Mouse (Mus musculus) ES-E14 (cell line): ENCODE measurements around the gene Celf5. TPM values are rescaled to one million over a fixed set of nuclear protein-coding genes. Genes with fewer than 3 reads are reported as not detected.
A peak's percentile ranks its signal among the peaks of the same experiment; 100 is the strongest.

Experiments
- DNase-seq: peaks from one replicate; pipeline ENCODE4 v3.0.0-alpha.2; 2013; ENCODE audit warnings: low read depth, low spot score
- H3K27ac ChIP-seq: 2 replicates; pipeline ENCODE4 v1.5.1; 2012; ENCODE audit warnings: low read depth, mild to moderate bottlenecking, low read length, moderate library complexity, mixed read lengths; ENCODE audit not compliant: poor library complexity, insufficient read depth, severe bottlenecking
- H3K36me3 ChIP-seq: 2 replicates; pipeline ENCODE4 v1.6.1; 2012; ENCODE audit warnings: mild to moderate bottlenecking, low read length, moderate library complexity, mixed read lengths; ENCODE audit not compliant: control insufficient read depth, poor library complexity, insufficient read depth, severe bottlenecking
- H3K4me1 ChIP-seq, 2 experiments: fragments of 150-350 bp in 1 of 2; sonication (generic) in 1 of 2; 2 replicates each; pipeline ENCODE4 v1.6.1; 2012; ENCODE audit warnings: low read length in 2 of 2, mild to moderate bottlenecking in 1 of 2, mixed read lengths in 1 of 2; ENCODE audit not compliant: control insufficient read depth in 2 of 2, insufficient read depth in 2 of 2, poor library complexity in 1 of 2
- H3K4me3 ChIP-seq, 2 experiments: fragments of 150-350 bp in 1 of 2; sonication (generic) in 1 of 2; 2 replicates each; pipeline ENCODE4 v1.5.1; 2012; ENCODE audit warnings: low read length in 2 of 2, low read depth in 1 of 2, mild to moderate bottlenecking in 1 of 2, mixed read lengths in 1 of 2; ENCODE audit not compliant: insufficient read depth in 1 of 2, poor library complexity in 1 of 2, severe bottlenecking in 1 of 2
- H3K9ac ChIP-seq: 2 replicates; pipeline ENCODE4 v1.6.1; 2012; ENCODE audit warnings: low read depth, mild to moderate bottlenecking, low read length, mixed read lengths; ENCODE audit not compliant: poor library complexity, insufficient read depth, severe bottlenecking
- H3K9me3 ChIP-seq: fragments of 150-350 bp; sonication (generic); 2 replicates; pipeline ENCODE4 v1.6.1; 2012; ENCODE audit warnings: low read depth, mild to moderate bottlenecking, low read length; ENCODE audit not compliant: control insufficient read depth, insufficient read depth
- CHD2 ChIP-seq: IDR thresholded peaks from 2 replicates; pipeline ENCODE4 v1.6.1; 2014; ENCODE audit warnings: mild to moderate bottlenecking, low read depth, low read length, inconsistent platforms
- HCFC1 ChIP-seq: IDR thresholded peaks from 2 replicates; pipeline ENCODE4 v1.6.1; 2012; ENCODE audit warnings: low read length, inconsistent platforms, borderline replicate concordance; ENCODE audit not compliant: insufficient read depth
- MAFK ChIP-seq: IDR thresholded peaks from 2 replicates; pipeline ENCODE4 v1.6.1; 2014; ENCODE audit warnings: mild to moderate bottlenecking, low read depth, low read length, inconsistent platforms; ENCODE audit not compliant: insufficient read depth
- ZC3H11A ChIP-seq: IDR thresholded peaks from 2 replicates; pipeline ENCODE4 v1.6.1; 2012; ENCODE audit warnings: low read depth, mild to moderate bottlenecking, inconsistent platforms, low read length, borderline replicate concordance
- ZNF384 ChIP-seq: IDR thresholded peaks from 2 replicates; pipeline ENCODE4 v1.6.1; 2012; ENCODE audit warnings: low read depth, low read length, inconsistent platforms
- in situ Hi-C, 2 experiments: fragments of 600-800 bp; cut with MboI; formaldehyde crosslinking; loops; one replicate each; pipeline ENCODE4 v1.15.1; 2025; ENCODE audit warnings: low sequenced_read_pairs in 2 of 2, inconsistent platforms in 1 of 2; ENCODE audit not compliant: unreplicated experiment in 2 of 2
- total RNA-seq: library from RNA; depleted of rRNA; stranded (reverse); fragments of 300-350 nt; gene quantifications from 2 replicates; pipeline ENCODE4 v1.2.3, GENCODE M21; 2012

Celf5 gene
- total RNA-seq, 1 experiment: 5.0 TPM

DNA sequence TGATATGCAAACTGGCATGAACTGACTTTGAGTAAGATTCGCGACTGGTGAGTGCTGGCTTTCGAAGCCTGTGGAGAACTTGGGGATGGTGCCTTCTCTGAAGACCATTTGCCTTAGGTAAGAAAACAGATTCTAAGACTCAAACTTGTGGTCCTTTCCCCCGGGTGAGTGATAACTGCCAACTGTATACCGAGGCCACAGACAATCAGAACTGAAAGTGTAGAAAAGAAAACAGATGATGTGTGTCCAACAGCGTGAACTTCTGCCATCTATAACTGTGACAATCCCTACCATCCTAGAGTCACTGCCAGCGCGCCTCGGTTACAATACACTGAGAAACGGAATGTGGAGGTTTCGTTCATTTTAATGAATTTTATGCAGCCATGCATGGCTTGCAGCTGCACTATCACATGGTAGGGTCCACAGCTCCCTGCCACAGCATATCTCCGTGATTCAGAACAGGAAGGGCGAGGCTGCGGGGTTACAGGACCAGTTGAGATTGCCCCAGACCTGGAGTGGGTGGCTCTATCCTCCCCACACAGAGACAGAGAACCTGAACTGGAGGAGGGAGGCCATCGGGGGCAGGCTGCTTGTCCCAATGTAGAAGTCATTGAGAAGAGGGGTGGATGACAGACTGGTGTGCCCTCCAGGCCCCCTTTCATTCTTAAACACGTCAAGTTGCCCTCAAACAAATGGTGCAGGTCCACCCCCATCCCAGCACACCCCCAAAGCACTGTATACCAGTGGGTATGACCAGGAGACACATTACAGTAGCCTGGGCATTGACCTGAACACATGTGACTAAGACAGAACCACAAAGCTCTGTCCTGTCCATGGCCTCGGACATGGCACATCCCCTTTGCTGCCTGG lies 15.1 kb upstream of the Celf5 start:
- H3K27ac ChIP-seq: no peak overlapping the region
- no peaks in the 10 kb centered on the region for H3K9me3 ChIP-seq
- in situ Hi-C loops: no loop called here
- no peak overlapping the region for H3K4me3 ChIP-seq
- DNase-seq: no peak
- TF ChIP-seq ZC3H11A (no peak), ZNF384 (no peak), CHD2 (no peak), HCFC1 (no peak), MAFK (no peak)
- H3K4me1 ChIP-seq: peaks cover 0 to 14% of the 10 kb centered on the region in 2 experiments; a peak in 2 of 4 replicates
- peaks cover 9% of the 10 kb centered on the region; the same call in 1 of the 2 replicates for H3K36me3 ChIP-seq
- H3K9ac ChIP-seq: no peak overlapping the region

DNA sequence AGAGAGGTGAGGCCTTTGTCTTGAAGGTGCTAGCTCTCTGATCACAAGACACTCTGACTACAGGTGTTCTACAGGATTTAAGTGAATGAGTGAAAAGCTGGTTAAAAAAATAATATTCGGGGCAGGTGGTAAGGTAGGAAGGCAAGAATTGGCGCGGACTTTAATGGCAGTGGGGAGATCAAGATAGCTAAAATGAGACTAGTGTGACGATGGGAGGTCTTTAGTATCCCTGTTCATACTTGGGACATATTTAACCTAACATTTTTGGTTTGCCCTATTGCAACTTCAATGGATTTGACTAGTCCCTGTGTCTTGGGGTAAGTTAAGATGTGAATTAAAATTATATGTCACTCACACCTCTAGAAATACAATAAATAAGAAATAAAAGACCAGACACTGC lies 14.5 kb upstream of the Celf5 start:
- H3K9ac ChIP-seq: no peak overlapping the region
- in situ Hi-C loops: no loop called here
- no peak overlapping the region for H3K27ac ChIP-seq
- H3K36me3 ChIP-seq: peaks cover 15% of the 10 kb centered on the region; the same call in 1 of the 2 replicates
- no peak for TF ChIP-seq HCFC1
- no peak for TF ChIP-seq ZNF384
- TF ChIP-seq CHD2: no peak
- no peak for TF ChIP-seq ZC3H11A
- no peak for TF ChIP-seq MAFK
- peaks cover 0 to 14% of the 10 kb centered on the region in 2 experiments; a peak in 2 of 4 replicates for H3K4me1 ChIP-seq
- DNase-seq: no peak
- H3K4me3 ChIP-seq: no peak overlapping the region
- H3K9me3 ChIP-seq: no peaks in the 10 kb centered on the region

DNA sequence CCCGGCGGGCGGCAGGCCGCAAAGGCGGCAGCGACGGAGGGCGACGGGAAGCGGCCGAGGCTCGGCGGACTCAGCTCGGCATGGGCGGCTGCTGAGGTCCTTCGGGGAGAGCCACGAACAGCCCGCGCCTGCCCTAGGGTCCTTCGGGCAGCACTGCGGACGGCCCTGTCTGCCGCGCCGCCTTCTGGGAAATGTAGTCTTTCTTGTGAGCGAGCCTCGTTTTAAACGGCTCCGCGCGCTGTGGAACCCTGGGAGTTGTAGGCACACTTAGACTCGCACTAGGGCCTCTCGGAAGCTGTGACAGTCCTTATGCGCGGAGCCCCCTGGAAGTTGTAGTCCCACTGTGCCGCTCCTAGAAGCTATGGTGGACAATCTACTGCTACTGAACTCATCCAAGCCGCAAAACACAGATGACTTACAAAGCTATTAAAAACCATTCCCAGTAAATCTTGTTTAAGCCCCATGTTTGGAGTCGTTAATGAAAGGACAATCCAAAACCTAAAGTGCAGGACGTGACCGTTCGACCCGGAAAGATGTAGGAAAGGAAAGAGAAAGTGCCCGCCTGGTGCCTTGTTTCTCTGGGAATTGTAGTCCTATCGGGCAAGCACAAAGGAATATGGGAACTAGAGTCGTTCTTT lies 13.9 kb upstream of the Celf5 start, which contains the start of gene Ncln:
Gene Ncln (minus strand): TSS at position 129 of the 638 bp plus-strand sequence.
- peaks cover 0 to 14% of the 10 kb centered on the region in 2 experiments; a peak in 2 of 4 replicates for H3K4me1 ChIP-seq
- peak within 1 kb of the TSS; percentile 83 to 85 for H3K4me3 ChIP-seq
- H3K9ac ChIP-seq: peak within 1 kb of the TSS; percentile 92
- in situ Hi-C loops: no loop called here
- TF ChIP-seq CHD2 (peak; percentile 48; the same call in 1 of the 2 replicates), HCFC1 (peak; percentile 97), ZC3H11A (no peak), MAFK (no peak), ZNF384 (no peak)
- H3K9me3 ChIP-seq: no peaks in the 10 kb centered on the region
- H3K27ac ChIP-seq: 0 out of 2 replicates have a peak within 1 kb of the TSS, but pooled peaks have one; percentile 7
- H3K36me3 ChIP-seq: peaks cover 20% of the 10 kb centered on the region; the same call in 1 of the 2 replicates
- DNase-seq: peak; percentile 95

DNA sequence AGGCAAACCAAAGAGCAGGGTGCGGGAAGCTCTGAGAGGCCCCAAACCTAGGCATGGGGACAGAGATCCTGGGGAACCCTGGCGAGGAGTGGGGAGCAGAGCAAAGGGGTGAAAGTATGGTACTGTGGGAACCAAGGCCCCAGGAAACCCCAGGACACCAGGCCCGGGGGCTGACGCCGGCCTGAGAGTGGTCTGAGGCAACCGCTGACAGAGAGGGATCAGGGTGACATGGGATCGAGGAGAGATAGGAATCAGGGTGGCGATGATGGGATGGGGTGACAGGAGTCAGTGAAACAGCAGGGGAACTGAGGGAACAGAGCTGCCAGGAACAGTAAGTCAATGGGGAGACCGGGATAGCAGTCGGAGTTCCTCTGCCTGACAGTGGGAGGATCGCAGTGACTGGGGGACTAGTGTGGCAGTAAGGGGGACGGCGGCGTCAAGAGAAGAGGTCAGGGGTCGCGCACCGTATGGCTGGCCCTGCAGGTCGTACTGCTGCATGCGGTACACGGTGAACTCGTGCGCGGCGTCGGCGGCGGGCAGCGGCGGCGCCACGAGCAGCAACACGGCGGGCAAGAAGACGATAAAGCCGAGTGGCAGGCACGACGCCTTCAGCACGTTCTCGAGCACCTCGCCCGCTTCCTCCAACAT lies 13.2 kb upstream of the Celf5 start:
- Histone ChIP-seq H3K4me1 (peaks cover 0 to 14% of the 10 kb centered on the region in 2 experiments; a peak in 2 of 4 replicates), H3K9me3 (no peaks in the 10 kb centered on the region), H3K36me3 (peaks cover 26% of the 10 kb centered on the region; the same call in 1 of the 2 replicates), H3K4me3 (peak overlapping the region; percentile 83 to 85), H3K9ac (peak overlapping the region; percentile 92), H3K27ac (0 out of 2 replicates have a peak overlapping the region, but pooled peaks have one; percentile 7)
- in situ Hi-C loops: no loop called here
- no peak for DNase-seq
- TF ChIP-seq CHD2 (no peak), ZNF384 (no peak), HCFC1 (no peak), ZC3H11A (no peak), MAFK (no peak)
